8 mouse cellular contexts compared by ENCODE assay signal in the genomic region with DNA sequence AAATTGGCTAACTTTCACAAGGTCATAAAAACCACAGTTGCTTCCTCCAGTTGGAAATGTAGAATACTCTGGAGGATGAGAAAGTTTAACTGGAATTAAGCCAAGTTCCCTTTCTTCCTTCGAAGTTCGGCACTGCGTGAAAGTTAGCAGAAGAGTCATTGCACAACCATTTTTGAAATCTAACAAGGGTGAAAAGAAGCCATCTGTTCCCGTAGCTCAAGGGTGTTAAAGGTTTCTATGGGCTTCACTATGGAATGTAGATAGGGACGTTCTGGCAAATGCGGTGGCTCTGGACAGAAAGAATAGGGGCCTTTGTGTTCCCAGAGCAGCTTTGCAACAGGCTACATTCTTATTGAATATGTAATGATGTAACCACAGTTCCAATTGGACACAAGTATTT. TPM values are rescaled to one million over a fixed set of nuclear protein-coding genes. Genes with fewer than 3 reads are reported as not detected.
DNase-seq lines count a peak whose midpoint lies in the region; ATAC-seq and TF ChIP-seq lines count a peak whose summit lies in the region.

No protein-coding gene starts in this region.

- no peak overlapping the region; the same call in 1 of the 2 replicates for H3K27ac ChIP-seq in spleen, adult 2 months (ENCODE audit: insufficient read depth, low read length)
- H3K27ac ChIP-seq in heart, embryonic 12.5 days (ENCODE audit: poor library complexity, severe bottlenecking) = peak overlapping the region; percentile 94
- H3K27ac ChIP-seq in liver, embryonic 14.5 days = no peak overlapping the region
- 0 out of 2 replicates have a peak overlapping the region, but pooled peaks have one; percentile 99 for H3K27ac ChIP-seq in stomach, embryonic 16.5 days (ENCODE audit: low read length)

- no peak for TF ChIP-seq EP300 in liver, embryonic 14.5 days (IDR thresholded peaks at IDR 0.05; ENCODE audit: low read depth)

- no peaks in the 10 kb centered on the region for H3K9me3 ChIP-seq in heart, embryonic 12.5 days (replicated peaks)
- no peaks in the 10 kb centered on the region for H3K9me3 ChIP-seq in liver, embryonic 14.5 days (ENCODE audit: control insufficient read depth, low read length)
- H3K9me3 ChIP-seq in stomach, embryonic 16.5 days (replicated peaks; ENCODE audit: control insufficient read depth, low read length) = no peaks in the 10 kb centered on the region

- no peak for TF ChIP-seq POLR2A in spleen, adult 2 months (IDR thresholded peaks at IDR 0.05; ENCODE audit: low read depth, low read length)

- no peak for TF ChIP-seq CTCF in spleen, adult 2 months (IDR thresholded peaks at IDR 0.05; ENCODE audit: extremely low read depth, insufficient read depth, insufficient read length, insufficient replicate concordance)
- TF ChIP-seq CTCF in liver, embryonic 14.5 days (IDR thresholded peaks at IDR 0.05; ENCODE audit: low read depth) = no peak

- DNase-seq in spleen, adult 2 months (ENCODE audit: low read depth in 1 of 2, low spot score in 2 of 2) = no peak
- no peak for DNase-seq in spleen, postnatal 36 days (ENCODE audit: low spot score in 2 of 2)
- DNase-seq in liver, embryonic 14.5 days (ENCODE audit: low read depth in 3 of 3, low spot score in 3 of 3) = no peak
- no peak for DNase-seq in cerebellum, postnatal 36 days
- DNase-seq in layer of hippocampus, postnatal 36 days = no peak

- ATAC-seq in heart, embryonic 12.5 days (ENCODE audit: insufficient number of reproducible peaks, low FRiP score) = no peak
- ATAC-seq in liver, embryonic 14.5 days (ENCODE audit: insufficient read depth) = no peak
- no peak for ATAC-seq in stomach, embryonic 16.5 days (ENCODE audit: insufficient read depth, low FRiP score)
- ATAC-seq in erythroblast, adult 5-6 weeks (replicated peaks; ENCODE audit: low FRiP score, poor library complexity, severe bottlenecking) = no peak

- H3K27me3 ChIP-seq in spleen, adult 2 months (ENCODE audit: control insufficient read depth, insufficient read depth, low read length) = no peaks in the 10 kb centered on the region
- no peaks in the 10 kb centered on the region for H3K27me3 ChIP-seq in heart, embryonic 12.5 days (replicated peaks)
- peaks cover 46% of the 10 kb centered on the region for H3K27me3 ChIP-seq in liver, embryonic 14.5 days (ENCODE audit: control insufficient read depth, insufficient read depth, low read length)
- H3K27me3 ChIP-seq in stomach, embryonic 16.5 days (ENCODE audit: control insufficient read depth, insufficient read depth, low read length) = no peaks in the 10 kb centered on the region; the same call in 1 of the 2 replicates

- peak overlapping the region; percentile 97 for H3K9ac ChIP-seq in heart, embryonic 12.5 days
- H3K9ac ChIP-seq in liver, embryonic 14.5 days (replicated peaks) = no peak overlapping the region
- H3K9ac ChIP-seq in stomach, embryonic 16.5 days (ENCODE audit: low read length) = peak overlapping the region; percentile 92

- H3K4me1 ChIP-seq in spleen, adult 2 months (ENCODE audit: control insufficient read depth, insufficient read depth, insufficient read length) = peaks cover 5% of the 10 kb centered on the region
- H3K4me1 ChIP-seq in heart, embryonic 12.5 days (replicated peaks) = peaks cover 23% of the 10 kb centered on the region
- H3K4me1 ChIP-seq in liver, embryonic 14.5 days (replicated peaks; ENCODE audit: control insufficient read depth in 2 of 2, insufficient read depth in 2 of 2, low read length in 1 of 2) = peaks cover 0 to 13% of the 10 kb centered on the region in 2 experiments; a peak in 3 of 4 replicates
- peaks cover 27% of the 10 kb centered on the region for H3K4me1 ChIP-seq in stomach, embryonic 16.5 days (ENCODE audit: control insufficient read depth, insufficient read depth, low read length)

- peaks cover 27% of the 10 kb centered on the region for H3K36me3 ChIP-seq in spleen, adult 2 months (ENCODE audit: control insufficient read depth, insufficient read depth, low read length)
- H3K36me3 ChIP-seq in heart, embryonic 12.5 days = peaks cover 42% of the 10 kb centered on the region
- no peaks in the 10 kb centered on the region for H3K36me3 ChIP-seq in liver, embryonic 14.5 days (replicated peaks; ENCODE audit: control insufficient read depth, insufficient read depth, low read depth)
- H3K36me3 ChIP-seq in stomach, embryonic 16.5 days (ENCODE audit: control insufficient read depth, insufficient read depth, low read length) = peaks cover 19% of the 10 kb centered on the region

- H3K4me2 ChIP-seq in heart, embryonic 12.5 days = peak overlapping the region; percentile 71
- peak overlapping the region; percentile 54 for H3K4me2 ChIP-seq in liver, embryonic 14.5 days (ENCODE audit: low read depth)
- H3K4me2 ChIP-seq in stomach, embryonic 16.5 days (ENCODE audit: low read depth, low read length) = peak overlapping the region; percentile 57

- H3K4me3 ChIP-seq in spleen, adult 2 months (ENCODE audit: extremely low read depth, insufficient read depth, insufficient read length) = peak overlapping the region; percentile 35
- H3K4me3 ChIP-seq in heart, embryonic 12.5 days = peak overlapping the region; percentile 87
- H3K4me3 ChIP-seq in liver, embryonic 14.5 days (ENCODE audit: insufficient read depth in 1 of 2, low read depth in 2 of 2, low read length in 2 of 2) = peak overlapping the region; percentile 49 to 56; a peak in 3 of 4 replicates
- H3K4me3 ChIP-seq in stomach, embryonic 16.5 days (replicated peaks; ENCODE audit: low read length) = peak overlapping the region; percentile 74

- WGBS in spleen, adult 2 months = 32% methylated on average over 6 of the region's 6 CpGs
- 22% methylated on average over 6 of the region's 6 CpGs for whole genome bisulfite sequencing in heart, embryonic 12.5 days
- 56% methylated on average over 6 of the region's 6 CpGs for WGBS in liver, embryonic 14.5 days (ENCODE audit: insufficient replicate concordance)
- 22% methylated on average over 6 of the region's 6 CpGs for WGBS in stomach, embryonic 16.5 days

RNA-seq across cellular contexts. Expression of gene Vim, which starts 2.2 kb away (rescaled TPM):
- polyA plus RNA-seq in spleen, adult 2 months (2012; rRNA removed) = 718 and 867 TPM in 2 replicates
- polyA plus RNA-seq in heart, embryonic 12.5 days (2016; fragmentation: Nextera tagmentation; extraction: Ambion mirVana) = 912 and 971 TPM in 2 replicates
- polyA plus RNA-seq in liver, embryonic 14.5 days (2012; rRNA removed) = 59.5 and 98.0 TPM in 2 replicates
- 65.0 and 70.8 TPM in 2 replicates for polyA plus RNA-seq in liver, embryonic 14.5 days (2014; fragmentation: Nextera tagmentation; extraction: Ambion mirVana)
- 472 and 493 TPM in 2 replicates for polyA plus RNA-seq in stomach, embryonic 16.5 days (2015; fragmentation: Nextera tagmentation; extraction: Ambion mirVana)
- total RNA-seq in erythroblast, adult 5-6 weeks (2015; ENCODE audit: low replicate concordance) = 309 and 388 TPM in 2 replicates
- total RNA-seq in erythroblast, adult 5-6 weeks (2017; ENCODE audit: low replicate concordance) = 216 and 250 TPM in 2 replicates
- total RNA-seq in layer of hippocampus, postnatal 36 days (2021) = 10 to 100 TPM; 50.9 to 65.9 TPM

RNA-seq across cellular contexts. Expression of gene Trdmt1, which starts 31.5 kb away (rescaled TPM):
- 1.1 and 1.2 TPM in 2 replicates for polyA plus RNA-seq in spleen, adult 2 months (2012; rRNA removed)
- 7.4 and 8.2 TPM in 2 replicates for polyA plus RNA-seq in heart, embryonic 12.5 days (2016; fragmentation: Nextera tagmentation; extraction: Ambion mirVana)
- polyA plus RNA-seq in liver, embryonic 14.5 days (2012; rRNA removed) = 1.9 and 2.8 TPM in 2 replicates
- 5.4 and 5.5 TPM in 2 replicates for polyA plus RNA-seq in liver, embryonic 14.5 days (2014; fragmentation: Nextera tagmentation; extraction: Ambion mirVana)
- 8.0 and 8.4 TPM in 2 replicates for polyA plus RNA-seq in stomach, embryonic 16.5 days (2015; fragmentation: Nextera tagmentation; extraction: Ambion mirVana)
- total RNA-seq in erythroblast, adult 5-6 weeks (2015; ENCODE audit: low replicate concordance) = 8.6 and 9.2 TPM in 2 replicates
- total RNA-seq in erythroblast, adult 5-6 weeks (2017; ENCODE audit: low replicate concordance) = 2.2 and 3.8 TPM in 2 replicates
- total RNA-seq in layer of hippocampus, postnatal 36 days (2021) = 1 to 10 TPM; 4.8 to 6.2 TPM

Comparison
In these comparisons a context has a peak if more than half of its experiments do, and no peak if none do; other contexts are left out.
1. H3K27ac ChIP-seq: peak in heart, embryonic 12.5 days (single experiment) and stomach, embryonic 16.5 days (single experiment); none in spleen, adult 2 months (single experiment) and liver, embryonic 14.5 days (single experiment).
2. H3K4me3 ChIP-seq: peak in every context shown above with its lines; median percentile 87 in heart, embryonic 12.5 days; 74 in stomach, embryonic 16.5 days; 52 in liver, embryonic 14.5 days; 35 in spleen, adult 2 months.
3. Peak in every context shown above with its lines, with median percentiles within 50 percentile points of each other: H3K4me2 ChIP-seq.